Mouse (Mus musculus): Measurements from ENCODE around the gene Frmd4b. TPM values are rescaled to one million over a fixed set of nuclear protein-coding genes. Genes with fewer than 3 reads are reported as not detected.

Gene Frmd4b
- polyA plus RNA-seq, 1 experiment = 6.8 TPM

DNA sequence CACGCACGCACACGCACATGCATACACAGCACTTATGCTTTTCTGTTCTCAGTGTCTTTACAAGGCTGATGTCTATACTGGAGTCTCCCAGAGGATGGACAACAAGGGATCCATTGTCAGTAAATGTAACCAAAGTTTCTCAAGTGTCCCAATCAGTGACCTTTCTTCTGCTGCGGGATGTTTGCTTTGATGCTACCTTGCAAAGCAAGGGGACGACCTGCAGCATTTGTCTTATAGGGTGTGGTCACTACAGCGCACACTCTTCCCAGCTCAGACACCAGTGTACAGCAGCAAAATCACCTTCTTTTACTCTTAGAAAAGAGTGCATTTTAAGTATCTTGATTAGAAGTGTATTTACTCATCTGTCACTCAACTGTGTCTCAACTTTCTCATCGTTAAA lies 35.4 kb downstream of the Frmd4b start:
- TF ChIP-seq CTCF (IDR thresholded peaks at IDR 0.05; ENCODE audit: control insufficient read depth, insufficient read depth, insufficient replicate concordance, low read depth, low read length) = no peak
- no peak for TF ChIP-seq POLR2A (IDR thresholded peaks at IDR 0.05; ENCODE audit: control insufficient read depth, low read depth, low read length)
- Histone ChIP-seq H3K4me1 (ENCODE audit: control insufficient read depth, insufficient read depth, low read length) (no peaks in the 10 kb centered on the region), H3K27me3 (ENCODE audit: control insufficient read depth, insufficient read depth, low read length) (no peaks in the 10 kb centered on the region), H3K4me3 (ENCODE audit: control insufficient read depth, low read depth, low read length) (no peak overlapping the region), H3K27ac (ENCODE audit: control insufficient read depth, insufficient read depth, low read depth, low read length) (no peak overlapping the region), H3K36me3 (ENCODE audit: control insufficient read depth, insufficient read depth, low read length) (no peaks in the 10 kb centered on the region)

DNA sequence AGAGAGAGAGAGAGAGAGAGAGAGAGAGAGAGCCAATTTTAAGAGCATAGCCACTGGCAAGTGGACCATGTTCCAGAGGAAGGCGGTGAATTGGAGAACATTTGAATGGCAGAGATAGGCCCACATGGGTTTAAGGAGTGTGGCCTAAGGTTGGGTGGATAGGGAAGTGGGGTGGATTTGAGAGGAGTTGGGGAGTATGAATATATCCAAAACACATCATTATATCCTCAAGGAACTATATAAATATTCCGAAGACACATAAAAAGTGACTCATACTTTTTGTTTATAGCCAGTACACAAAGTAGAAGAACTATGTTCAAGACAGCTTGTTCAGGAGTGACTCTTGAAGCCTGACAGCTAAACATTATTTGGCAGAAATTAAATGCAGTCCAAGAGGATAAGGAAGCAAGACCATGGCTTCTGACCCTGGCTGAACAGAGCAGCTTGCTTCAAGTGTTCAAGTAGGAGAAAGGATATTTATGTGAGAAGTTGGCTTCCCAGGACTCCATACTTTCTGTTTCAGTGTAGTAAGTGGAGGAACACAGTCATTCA lies 36.8 kb downstream of the Frmd4b start:
- Histone ChIP-seq H3K4me3 (ENCODE audit: control insufficient read depth, low read depth, low read length) (no peak overlapping the region), H3K36me3 (ENCODE audit: control insufficient read depth, insufficient read depth, low read length) (no peaks in the 10 kb centered on the region), H3K27ac (ENCODE audit: control insufficient read depth, insufficient read depth, low read depth, low read length) (no peak overlapping the region), H3K27me3 (ENCODE audit: control insufficient read depth, insufficient read depth, low read length) (no peaks in the 10 kb centered on the region), H3K4me1 (ENCODE audit: control insufficient read depth, insufficient read depth, low read length) (no peaks in the 10 kb centered on the region)
- no peak for TF ChIP-seq POLR2A (IDR thresholded peaks at IDR 0.05; ENCODE audit: control insufficient read depth, low read depth, low read length)
- TF ChIP-seq CTCF (IDR thresholded peaks at IDR 0.05; ENCODE audit: control insufficient read depth, insufficient read depth, insufficient replicate concordance, low read depth, low read length) = no peak

DNA sequence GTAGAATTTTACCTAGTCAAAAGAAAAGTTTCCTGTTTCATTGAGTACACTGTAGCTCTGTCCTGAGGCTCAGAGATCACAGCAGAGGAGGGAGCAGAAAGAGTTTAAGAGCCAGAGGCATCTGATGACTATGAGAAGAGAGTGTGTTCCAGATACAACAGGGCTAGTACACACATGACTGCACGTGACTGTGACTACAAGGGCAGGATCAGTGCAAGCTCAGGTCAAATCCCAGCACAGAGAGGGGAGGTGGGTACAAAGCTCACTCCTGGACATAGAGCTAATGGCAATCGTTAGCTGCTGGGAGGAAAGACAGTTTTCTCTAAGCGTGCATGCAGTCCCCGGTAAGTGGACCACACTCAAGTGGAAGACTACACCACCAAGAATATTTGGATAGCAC lies 37.6 kb downstream of the Frmd4b start:
- H3K4me1 ChIP-seq (ENCODE audit: control insufficient read depth, insufficient read depth, low read length) = no peaks in the 10 kb centered on the region
- H3K27ac ChIP-seq (ENCODE audit: control insufficient read depth, insufficient read depth, low read depth, low read length) = no peak overlapping the region
- H3K4me3 ChIP-seq (ENCODE audit: control insufficient read depth, low read depth, low read length) = no peak overlapping the region
- no peaks in the 10 kb centered on the region for H3K36me3 ChIP-seq (ENCODE audit: control insufficient read depth, insufficient read depth, low read length)
- TF ChIP-seq POLR2A (IDR thresholded peaks at IDR 0.05; ENCODE audit: control insufficient read depth, low read depth, low read length) (no peak), CTCF (IDR thresholded peaks at IDR 0.05; ENCODE audit: control insufficient read depth, insufficient read depth, insufficient replicate concordance, low read depth, low read length) (no peak)
- H3K27me3 ChIP-seq (ENCODE audit: control insufficient read depth, insufficient read depth, low read length) = no peaks in the 10 kb centered on the region

DNA sequence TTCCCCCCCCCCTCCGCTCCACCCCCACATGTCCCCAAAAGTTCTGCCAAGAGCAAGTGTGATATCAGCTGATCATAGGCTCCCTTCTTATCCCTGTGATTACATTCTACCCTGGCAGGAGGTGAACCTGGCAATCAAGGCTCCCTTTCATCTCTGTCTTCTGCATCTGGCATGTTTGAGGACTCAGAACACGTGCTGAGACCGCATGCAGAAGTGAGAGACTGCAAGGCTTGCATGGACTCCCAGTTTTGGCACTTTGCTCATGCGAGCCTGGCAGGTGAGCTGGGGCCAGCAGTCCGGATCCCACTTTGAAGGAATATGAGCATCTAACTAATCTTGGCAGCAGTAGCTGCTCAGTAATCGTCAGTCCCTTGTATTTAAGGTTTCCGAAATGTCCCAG lies 39.1 kb downstream of the Frmd4b start:
- TF ChIP-seq POLR2A (IDR thresholded peaks at IDR 0.05; ENCODE audit: control insufficient read depth, low read depth, low read length) (no peak), CTCF (IDR thresholded peaks at IDR 0.05; ENCODE audit: control insufficient read depth, insufficient read depth, insufficient replicate concordance, low read depth, low read length) (no peak)
- H3K4me3 ChIP-seq (ENCODE audit: control insufficient read depth, low read depth, low read length) = no peak overlapping the region
- H3K4me1 ChIP-seq (ENCODE audit: control insufficient read depth, insufficient read depth, low read length) = no peaks in the 10 kb centered on the region
- no peaks in the 10 kb centered on the region for H3K27me3 ChIP-seq (ENCODE audit: control insufficient read depth, insufficient read depth, low read length)
- H3K27ac ChIP-seq (ENCODE audit: control insufficient read depth, insufficient read depth, low read depth, low read length) = no peak overlapping the region
- H3K36me3 ChIP-seq (ENCODE audit: control insufficient read depth, insufficient read depth, low read length) = no peaks in the 10 kb centered on the region

DNA sequence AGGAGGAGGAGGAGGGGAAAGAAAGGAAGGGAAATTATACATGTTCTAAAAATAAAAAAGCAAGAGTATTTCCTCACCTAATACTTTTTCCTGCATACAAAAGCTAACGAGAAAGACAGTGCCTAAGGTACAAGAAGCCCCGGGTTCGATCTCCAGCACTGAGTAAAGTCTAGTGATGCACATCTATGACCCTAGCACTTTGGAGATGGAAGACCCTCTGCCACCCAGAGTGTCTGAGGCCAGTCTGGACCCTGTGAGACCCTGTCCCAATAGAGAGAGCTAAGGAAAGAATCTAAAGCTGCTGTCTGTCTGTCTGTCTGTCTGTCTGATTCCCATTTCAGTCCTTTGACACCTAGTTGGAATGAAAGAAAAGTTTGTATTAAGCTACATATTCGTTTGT lies 40.0 kb downstream of the Frmd4b start:
- Histone ChIP-seq H3K4me1 (ENCODE audit: control insufficient read depth, insufficient read depth, low read length) (no peaks in the 10 kb centered on the region), H3K27ac (ENCODE audit: control insufficient read depth, insufficient read depth, low read depth, low read length) (no peak overlapping the region), H3K4me3 (ENCODE audit: control insufficient read depth, low read depth, low read length) (no peak overlapping the region), H3K27me3 (ENCODE audit: control insufficient read depth, insufficient read depth, low read length) (no peaks in the 10 kb centered on the region), H3K36me3 (ENCODE audit: control insufficient read depth, insufficient read depth, low read length) (no peaks in the 10 kb centered on the region)
- no peak for TF ChIP-seq CTCF (IDR thresholded peaks at IDR 0.05; ENCODE audit: control insufficient read depth, insufficient read depth, insufficient replicate concordance, low read depth, low read length)
- no peak for TF ChIP-seq POLR2A (IDR thresholded peaks at IDR 0.05; ENCODE audit: control insufficient read depth, low read depth, low read length)

DNA sequence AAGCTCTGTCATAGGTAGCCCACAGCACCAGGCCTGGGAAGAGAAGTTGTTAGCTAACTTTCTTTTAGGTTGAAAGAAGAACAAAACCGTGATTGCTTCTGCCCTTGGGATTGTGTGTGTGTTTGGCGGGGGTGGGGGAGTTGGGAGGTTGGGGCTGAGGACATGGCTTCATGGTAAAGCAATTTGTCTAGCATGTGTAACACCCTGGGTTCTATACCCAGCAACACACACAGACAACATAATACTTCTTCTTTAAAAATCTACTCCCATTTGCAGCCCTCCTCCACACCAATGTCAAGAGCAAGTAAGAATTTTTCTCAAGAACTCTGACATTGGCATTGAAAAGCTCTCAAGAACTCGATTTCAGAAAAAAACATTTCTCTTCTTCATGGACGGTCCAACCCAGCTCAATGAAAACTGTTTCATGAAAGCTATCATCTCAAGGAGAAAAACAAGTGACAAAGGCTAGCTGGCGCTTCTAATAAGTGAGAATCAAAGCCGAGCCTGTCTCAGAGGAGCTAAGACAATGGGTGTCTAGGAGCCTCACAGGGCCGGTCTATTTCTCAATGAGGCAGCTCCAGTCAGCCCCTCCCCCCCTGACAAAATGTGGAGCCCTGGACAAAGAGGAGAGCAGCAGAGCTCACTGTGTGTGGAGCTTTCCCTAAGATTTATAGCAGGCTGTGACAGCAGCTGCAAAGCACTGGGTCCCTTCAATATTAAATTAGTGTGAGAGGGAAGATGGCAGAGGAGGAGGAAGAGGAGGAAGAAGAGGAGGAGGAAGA lies 40.6 kb downstream of the Frmd4b start:
- H3K36me3 ChIP-seq (ENCODE audit: control insufficient read depth, insufficient read depth, low read length) = no peaks in the 10 kb centered on the region
- no peaks in the 10 kb centered on the region for H3K27me3 ChIP-seq (ENCODE audit: control insufficient read depth, insufficient read depth, low read length)
- H3K4me3 ChIP-seq (ENCODE audit: control insufficient read depth, low read depth, low read length) = no peak overlapping the region
- no peaks in the 10 kb centered on the region for H3K4me1 ChIP-seq (ENCODE audit: control insufficient read depth, insufficient read depth, low read length)
- H3K27ac ChIP-seq (ENCODE audit: control insufficient read depth, insufficient read depth, low read depth, low read length) = no peak overlapping the region
- TF ChIP-seq POLR2A (IDR thresholded peaks at IDR 0.05; ENCODE audit: control insufficient read depth, low read depth, low read length) (no peak), CTCF (IDR thresholded peaks at IDR 0.05; ENCODE audit: control insufficient read depth, insufficient read depth, insufficient replicate concordance, low read depth, low read length) (no peak)

DNA sequence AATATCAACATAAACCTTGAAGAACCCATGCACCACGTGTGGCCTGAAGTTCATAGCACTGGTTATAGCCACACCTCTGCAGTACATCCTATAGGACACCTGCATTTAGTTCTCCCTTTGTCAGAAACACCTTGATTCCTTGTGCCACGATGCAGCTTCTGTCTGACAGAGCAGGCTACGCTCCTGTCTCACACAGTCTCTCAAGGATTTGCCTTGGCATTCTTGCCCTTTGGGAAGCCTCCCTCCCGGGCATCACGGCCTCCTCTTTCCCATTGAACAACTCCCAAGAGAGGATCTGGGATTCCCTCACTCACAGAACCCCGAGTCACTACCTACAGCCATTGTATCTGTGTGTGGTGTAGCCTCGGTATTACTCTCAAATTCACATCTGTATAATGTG lies 41.2 kb downstream of the Frmd4b start:
- H3K4me1 ChIP-seq (ENCODE audit: control insufficient read depth, insufficient read depth, low read length) = no peaks in the 10 kb centered on the region
- H3K27me3 ChIP-seq (ENCODE audit: control insufficient read depth, insufficient read depth, low read length) = no peaks in the 10 kb centered on the region
- no peak overlapping the region for H3K4me3 ChIP-seq (ENCODE audit: control insufficient read depth, low read depth, low read length)
- no peak overlapping the region for H3K27ac ChIP-seq (ENCODE audit: control insufficient read depth, insufficient read depth, low read depth, low read length)
- H3K36me3 ChIP-seq (ENCODE audit: control insufficient read depth, insufficient read depth, low read length) = no peaks in the 10 kb centered on the region
- TF ChIP-seq POLR2A (IDR thresholded peaks at IDR 0.05; ENCODE audit: control insufficient read depth, low read depth, low read length) (no peak), CTCF (IDR thresholded peaks at IDR 0.05; ENCODE audit: control insufficient read depth, insufficient read depth, insufficient replicate concordance, low read depth, low read length) (no peak)
